Mouse (Mus musculus): Measurements from ENCODE around the gene Nit1. TPM values are rescaled to one million over a fixed set of nuclear protein-coding genes. Genes with fewer than 3 reads are reported as not detected.

Nit1 gene
- polyA plus RNA-seq (2015; fragmentation: Nextera tagmentation; extraction: Ambion mirVana) = 17.3 and 21.0 TPM in 2 replicates

GRCm38 (mm10) chr1:171345225-171346094, at the start of gene Nit1, which contains the start of gene Pfdn2:
Gene Nit1, minus strand, starts transcription at chr1:171345646.
Gene Pfdn2, plus strand, starts transcription at chr1:171345670.

GRCm38 (mm10) chr1:171388376-171389102, 43.1 kb upstream of the Nit1 start, which contains the start of gene Arhgap30:
Gene Arhgap30, plus strand, starts transcription at chr1:171388954.

DNA sequence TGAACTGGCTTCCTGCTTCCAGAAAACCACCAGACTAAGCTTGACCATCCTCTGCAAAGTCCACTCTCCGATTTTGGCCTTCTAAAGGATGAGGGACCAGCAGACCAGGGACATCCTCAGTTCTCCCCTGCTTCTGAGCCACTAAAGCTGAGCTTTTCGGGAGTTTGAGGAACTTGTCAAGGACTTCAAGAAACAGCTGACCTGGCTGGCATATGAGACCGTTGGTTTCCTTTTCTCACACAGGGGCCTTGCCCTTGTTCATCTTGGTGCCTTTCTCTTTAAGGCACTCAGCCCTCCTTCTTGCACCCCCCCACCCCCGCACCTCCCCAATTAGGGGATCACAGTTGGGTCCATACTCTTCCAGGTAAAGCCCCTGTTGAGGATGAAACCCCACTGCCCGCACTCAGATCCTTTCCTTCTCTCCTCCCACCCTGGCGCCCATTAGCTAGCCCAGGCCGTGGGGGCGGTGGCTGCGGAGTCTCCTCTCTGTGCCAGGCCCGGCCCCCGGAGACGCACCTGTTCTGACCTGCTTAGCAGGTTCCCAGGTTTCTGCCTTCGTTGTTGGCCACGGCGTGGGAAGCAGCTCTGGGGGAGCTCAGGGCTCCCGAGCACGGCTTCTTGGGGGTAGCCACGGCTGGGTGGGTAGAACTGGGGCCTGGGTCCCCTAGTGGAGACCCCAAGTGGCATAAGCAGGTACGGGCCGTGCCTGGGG, 24.6 kb upstream of the Nit1 start, which contains the start of gene Nectin4:
Nectin4 (plus strand) TSS at position 255 of the 712 bp plus-strand sequence.

GRCm38 (mm10) chr1:171360656-171361055, 15.2 kb upstream of the Nit1 start, which contains the start of gene Klhdc9:
Gene Klhdc9, minus strand, starts transcription at chr1:171360798.

GRCm38 (mm10) chr1:171328839-171329432, 16.5 kb downstream of the Nit1 start, which contains the start of gene Dedd:
Gene Dedd, plus strand, starts transcription at chr1:171329145.

DNA sequence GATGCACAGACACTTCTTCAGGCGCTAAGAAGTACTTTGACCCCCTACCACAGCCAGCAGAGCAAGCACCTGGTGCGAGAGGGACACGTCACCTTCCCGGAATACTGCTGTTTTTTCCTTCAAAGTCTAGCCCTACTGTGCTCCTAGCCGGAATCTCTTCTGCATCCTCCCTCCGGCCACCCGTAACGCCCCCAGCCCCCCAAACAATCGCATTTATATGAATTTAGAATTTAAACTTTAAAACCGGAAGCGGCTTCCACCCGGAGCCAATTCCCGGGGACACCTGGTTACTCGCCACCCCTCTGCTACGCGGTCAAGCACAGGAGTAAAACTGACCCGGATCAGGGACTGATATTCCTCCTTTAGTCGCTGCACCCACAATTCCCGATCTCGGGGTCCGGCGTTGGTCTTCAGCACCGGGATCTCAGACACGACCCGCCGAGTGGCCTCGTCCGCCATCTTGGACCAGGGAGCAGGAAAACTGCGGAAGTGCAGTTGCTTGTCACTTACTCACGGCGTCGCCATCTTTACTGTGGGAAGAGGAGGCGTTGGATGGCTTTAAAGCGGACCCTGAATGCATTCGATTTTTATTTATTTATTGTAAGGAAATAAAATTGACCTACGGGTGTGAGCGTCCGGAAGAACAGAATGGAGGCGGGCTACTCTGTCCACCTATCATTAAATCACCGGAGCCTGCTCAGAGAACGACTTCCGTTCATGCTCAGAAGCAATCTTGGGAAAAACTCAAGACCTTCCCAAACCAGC, 51.0 kb downstream of the Nit1 start, which contains the start of gene Ufc1:
Ufc1 (minus strand) TSS at position 727 of the 765 bp plus-strand sequence.

Other genes with a start within 250 kb of the Nit1 start
- gene Cfap126, start 231.7 kb downstream of the Nit1 start, polyA plus RNA-seq (2015; fragmentation: Nextera tagmentation; extraction: Ambion mirVana) = 1.5 and 2.0 TPM in 2 replicates
- gene Sdhc, start 195.0 kb downstream of the Nit1 start, polyA plus RNA-seq (2015; fragmentation: Nextera tagmentation; extraction: Ambion mirVana) = 133 and 137 TPM in 2 replicates
- gene Mpz, start 194.9 kb downstream of the Nit1 start, polyA plus RNA-seq (2015; fragmentation: Nextera tagmentation; extraction: Ambion mirVana) = 0.06 TPM in 1 of 2 replicates, not detected in the other
- 4.2 and 6.1 TPM in 2 replicates for gene Pcp4l1, start 149.4 kb downstream of the Nit1 start, polyA plus RNA-seq (2015; fragmentation: Nextera tagmentation; extraction: Ambion mirVana)
- 0.04 and 0.23 TPM in 2 replicates for gene Nr1i3, start 131.7 kb downstream of the Nit1 start, polyA plus RNA-seq (2015; fragmentation: Nextera tagmentation; extraction: Ambion mirVana)
- 13.0 and 14.5 TPM in 2 replicates for gene Tomm40l, start 123.1 kb downstream of the Nit1 start, polyA plus RNA-seq (2015; fragmentation: Nextera tagmentation; extraction: Ambion mirVana)
- 5.4 and 10.5 TPM in 2 replicates for gene Apoa2, start 120.6 kb downstream of the Nit1 start, polyA plus RNA-seq (2015; fragmentation: Nextera tagmentation; extraction: Ambion mirVana)
- gene Fcer1g, start 111.3 kb downstream of the Nit1 start, polyA plus RNA-seq (2015; fragmentation: Nextera tagmentation; extraction: Ambion mirVana) = 259 and 395 TPM in 2 replicates
- gene Adamts4, start 95.2 kb downstream of the Nit1 start, polyA plus RNA-seq (2015; fragmentation: Nextera tagmentation; extraction: Ambion mirVana) = 2.1 and 3.0 TPM in 2 replicates
- 120 and 129 TPM in 2 replicates for gene Ndufs2, start 94.3 kb downstream of the Nit1 start, polyA plus RNA-seq (2015; fragmentation: Nextera tagmentation; extraction: Ambion mirVana)
- gene B4galt3, start 75.3 kb downstream of the Nit1 start, polyA plus RNA-seq (2015; fragmentation: Nextera tagmentation; extraction: Ambion mirVana) = 39.0 and 44.1 TPM in 2 replicates
- gene Ppox, start 64.5 kb downstream of the Nit1 start, polyA plus RNA-seq (2015; fragmentation: Nextera tagmentation; extraction: Ambion mirVana) = 146 and 167 TPM in 2 replicates
- gene Usp21, start 57.7 kb downstream of the Nit1 start, polyA plus RNA-seq (2015; fragmentation: Nextera tagmentation; extraction: Ambion mirVana) = 34.0 and 36.2 TPM in 2 replicates
- gene Ufc1, start 50.6 kb downstream of the Nit1 start, polyA plus RNA-seq (2015; fragmentation: Nextera tagmentation; extraction: Ambion mirVana) = 62.2 and 65.2 TPM in 2 replicates
- gene Dedd, start 16.5 kb downstream of the Nit1 start, polyA plus RNA-seq (2015; fragmentation: Nextera tagmentation; extraction: Ambion mirVana) = 21.7 and 22.4 TPM in 2 replicates
- 63.8 and 71.4 TPM in 2 replicates for gene Pfdn2, start within 50 bp of the Nit1 start, polyA plus RNA-seq (2015; fragmentation: Nextera tagmentation; extraction: Ambion mirVana)
- gene Klhdc9, start 15.2 kb upstream of the Nit1 start, polyA plus RNA-seq (2015; fragmentation: Nextera tagmentation; extraction: Ambion mirVana) = 0.49 and 0.56 TPM in 2 replicates
- gene Nectin4, start 24.5 kb upstream of the Nit1 start, polyA plus RNA-seq (2015; fragmentation: Nextera tagmentation; extraction: Ambion mirVana) = 0.30 and 0.41 TPM in 2 replicates
- 14.1 and 20.7 TPM in 2 replicates for gene Arhgap30, start 43.3 kb upstream of the Nit1 start, polyA plus RNA-seq (2015; fragmentation: Nextera tagmentation; extraction: Ambion mirVana)
- 36.7 and 42.8 TPM in 2 replicates for gene Usf1, start 65.7 kb upstream of the Nit1 start, polyA plus RNA-seq (2015; fragmentation: Nextera tagmentation; extraction: Ambion mirVana)
- 2.8 and 4.4 TPM in 2 replicates for gene Tstd1, start 73.2 kb upstream of the Nit1 start, polyA plus RNA-seq (2015; fragmentation: Nextera tagmentation; extraction: Ambion mirVana)
- 24.5 and 31.5 TPM in 2 replicates for gene F11r, start 91.9 kb upstream of the Nit1 start, polyA plus RNA-seq (2015; fragmentation: Nextera tagmentation; extraction: Ambion mirVana)
- 6.6 and 8.5 TPM in 2 replicates for gene Alyref2, start 157.8 kb upstream of the Nit1 start, polyA plus RNA-seq (2015; fragmentation: Nextera tagmentation; extraction: Ambion mirVana)
- gene Itln1, start 189.6 kb upstream of the Nit1 start, polyA plus RNA-seq (2015; fragmentation: Nextera tagmentation; extraction: Ambion mirVana) = not detected in 2 replicates
- gene Cd244a, start 213.5 kb upstream of the Nit1 start, polyA plus RNA-seq (2015; fragmentation: Nextera tagmentation; extraction: Ambion mirVana) = 8.0 and 8.9 TPM in 2 replicates

All from spleen, postnatal 0 days (tissue).